Mouse (Mus musculus): Measurements from ENCODE around the gene 1500009C09Rik. TPM values are rescaled to one million over a fixed set of nuclear protein-coding genes. Genes with fewer than 3 reads are reported as not detected.
A peak's percentile ranks its signal among the peaks of the same experiment; 100 is the strongest.

The 1500009C09Rik gene
- polyA plus RNA-seq, 1 experiment, result not detected

- Histone ChIP-seq H3K27me3 (ENCODE audit: control insufficient read depth, insufficient read depth, insufficient read length) (peaks cover 12% of the 10 kb centered on the region), H3K4me2 (ENCODE audit: low read depth) (no peak overlapping the region), H3K4me3 (no peak overlapping the region), H3ac (ENCODE audit: control insufficient read depth, insufficient read length) (no peak overlapping the region), H3K36me3 (ENCODE audit: control insufficient read depth, insufficient read depth) (no peaks in the 10 kb centered on the region), H3K79me2 (ENCODE audit: control insufficient read depth, insufficient read depth) (no peaks in the 10 kb centered on the region)
- TF ChIP-seq POLR2AphosphoS2 (IDR thresholded peaks at IDR 0.05; ENCODE audit: insufficient read length, low read depth), result no peak
- TF ChIP-seq USF1 (IDR thresholded peaks at IDR 0.05; ENCODE audit: low read depth), result no peak
- TF ChIP-seq SRF (IDR thresholded peaks at IDR 0.05; ENCODE audit: control insufficient read depth, insufficient read length, low read depth), result no peak
- no peak for TF ChIP-seq MAX (IDR thresholded peaks at IDR 0.05; ENCODE audit: low read depth)
- no peak for TF ChIP-seq E2F4 (IDR thresholded peaks at IDR 0.05; ENCODE audit: insufficient read depth)
- no peak for TF ChIP-seq REST (IDR thresholded peaks at IDR 0.05; ENCODE audit: insufficient read depth, insufficient read length)
- no peak for TF ChIP-seq CEBPB (IDR thresholded peaks at IDR 0.05; ENCODE audit: insufficient read depth, poor library complexity, severe bottlenecking)
- TF ChIP-seq MYOG (IDR thresholded peaks at IDR 0.05; ENCODE audit: control insufficient read depth in 1 of 3, insufficient read depth in 1 of 3, insufficient read length in 2 of 3, low read depth in 2 of 3), result no peak
- TF ChIP-seq TCF12 (IDR thresholded peaks at IDR 0.05; ENCODE audit: insufficient read depth, poor library complexity, severe bottlenecking), result no peak
- no peak for TF ChIP-seq MYOD1 (IDR thresholded peaks at IDR 0.05; ENCODE audit: control insufficient read depth in 1 of 3, insufficient read length in 2 of 3, low read depth in 2 of 3)
- TF ChIP-seq TCF3 (IDR thresholded peaks at IDR 0.05; ENCODE audit: insufficient read length, low read depth), result no peak
- no peak for TF ChIP-seq POLR2A (IDR thresholded peaks at IDR 0.05; ENCODE audit: insufficient read length, low read depth)
These were observed 618 bp upstream of the 1500009C09Rik start for GRCm38 (mm10) chr15:82251579-82251978.

- TF ChIP-seq POLR2A (IDR thresholded peaks at IDR 0.05; ENCODE audit: insufficient read length, low read depth) (no peak), MAX (IDR thresholded peaks at IDR 0.05; ENCODE audit: low read depth) (no peak), USF1 (IDR thresholded peaks at IDR 0.05; ENCODE audit: low read depth) (no peak), MYOD1 (IDR thresholded peaks at IDR 0.05; ENCODE audit: control insufficient read depth in 1 of 3, insufficient read length in 2 of 3, low read depth in 2 of 3) (no peak), TCF3 (IDR thresholded peaks at IDR 0.05; ENCODE audit: insufficient read length, low read depth) (no peak), E2F4 (IDR thresholded peaks at IDR 0.05; ENCODE audit: insufficient read depth) (no peak), TCF12 (IDR thresholded peaks at IDR 0.05; ENCODE audit: insufficient read depth, poor library complexity, severe bottlenecking) (no peak), CEBPB (IDR thresholded peaks at IDR 0.05; ENCODE audit: insufficient read depth, poor library complexity, severe bottlenecking) (no peak), SRF (IDR thresholded peaks at IDR 0.05; ENCODE audit: control insufficient read depth, insufficient read length, low read depth) (no peak), POLR2AphosphoS2 (IDR thresholded peaks at IDR 0.05; ENCODE audit: insufficient read length, low read depth) (no peak), REST (IDR thresholded peaks at IDR 0.05; ENCODE audit: insufficient read depth, insufficient read length) (no peak), MYOG (IDR thresholded peaks at IDR 0.05; ENCODE audit: control insufficient read depth in 1 of 3, insufficient read depth in 1 of 3, insufficient read length in 2 of 3, low read depth in 2 of 3) (no peak)
- no peaks in the 10 kb centered on the region for H3K79me2 ChIP-seq (ENCODE audit: control insufficient read depth, insufficient read depth)
- no peak overlapping the region for H3ac ChIP-seq (ENCODE audit: control insufficient read depth, insufficient read length)
- no peak overlapping the region for H3K4me3 ChIP-seq
- no peaks in the 10 kb centered on the region for H3K36me3 ChIP-seq (ENCODE audit: control insufficient read depth, insufficient read depth)
- H3K27me3 ChIP-seq (ENCODE audit: control insufficient read depth, insufficient read depth, insufficient read length), result peaks cover 37% of the 10 kb centered on the region
- H3K4me2 ChIP-seq (ENCODE audit: low read depth), result no peak overlapping the region
These were observed 3.1 kb downstream of the 1500009C09Rik start for GRCm38 (mm10) chr15:82255248-82255647.

- no peaks in the 10 kb centered on the region for H3K36me3 ChIP-seq (ENCODE audit: control insufficient read depth, insufficient read depth)
- H3K27me3 ChIP-seq (ENCODE audit: control insufficient read depth, insufficient read depth, insufficient read length), result peaks cover 44% of the 10 kb centered on the region
- H3K79me2 ChIP-seq (ENCODE audit: control insufficient read depth, insufficient read depth), result no peaks in the 10 kb centered on the region
- H3ac ChIP-seq (ENCODE audit: control insufficient read depth, insufficient read length), result no peak overlapping the region
- no peak overlapping the region for H3K4me3 ChIP-seq
- TF ChIP-seq SRF (IDR thresholded peaks at IDR 0.05; ENCODE audit: control insufficient read depth, insufficient read length, low read depth) (no peak), POLR2AphosphoS2 (IDR thresholded peaks at IDR 0.05; ENCODE audit: insufficient read length, low read depth) (no peak), MYOD1 (IDR thresholded peaks at IDR 0.05; ENCODE audit: control insufficient read depth in 1 of 3, insufficient read length in 2 of 3, low read depth in 2 of 3) (peak in 2 of 3 experiments; percentile 29 to 59), E2F4 (IDR thresholded peaks at IDR 0.05; ENCODE audit: insufficient read depth) (no peak), MYOG (IDR thresholded peaks at IDR 0.05; ENCODE audit: control insufficient read depth in 1 of 3, insufficient read depth in 1 of 3, insufficient read length in 2 of 3, low read depth in 2 of 3) (peak in 2 of 3 experiments; percentile 66 to 79)
- H3K4me2 ChIP-seq (ENCODE audit: low read depth), result no peak overlapping the region
These were observed 3.8 kb downstream of the 1500009C09Rik start for GRCm38 (mm10) chr15:82255944-82256383.

- TF ChIP-seq MAX (IDR thresholded peaks at IDR 0.05; ENCODE audit: low read depth), result no peak
- no peak for TF ChIP-seq TCF12 (IDR thresholded peaks at IDR 0.05; ENCODE audit: insufficient read depth, poor library complexity, severe bottlenecking)
- no peak for TF ChIP-seq MYOG (IDR thresholded peaks at IDR 0.05; ENCODE audit: control insufficient read depth in 1 of 3, insufficient read depth in 1 of 3, insufficient read length in 2 of 3, low read depth in 2 of 3)
- no peak overlapping the region for H3K4me3 ChIP-seq
- H3K4me2 ChIP-seq (ENCODE audit: low read depth), result no peak overlapping the region
- no peak overlapping the region for H3ac ChIP-seq (ENCODE audit: control insufficient read depth, insufficient read length)
- H3K27me3 ChIP-seq (ENCODE audit: control insufficient read depth, insufficient read depth, insufficient read length), result peaks cover 57% of the 10 kb centered on the region
- no peaks in the 10 kb centered on the region for H3K36me3 ChIP-seq (ENCODE audit: control insufficient read depth, insufficient read depth)
- H3K79me2 ChIP-seq (ENCODE audit: control insufficient read depth, insufficient read depth), result no peaks in the 10 kb centered on the region
These were observed 7.3 kb downstream of the 1500009C09Rik start for GRCm38 (mm10) chr15:82259510-82259909.

- Histone ChIP-seq H3K79me2 (ENCODE audit: control insufficient read depth, insufficient read depth) (no peaks in the 10 kb centered on the region), H3K4me3 (no peak overlapping the region), H3K27me3 (ENCODE audit: control insufficient read depth, insufficient read depth, insufficient read length) (peaks cover 53% of the 10 kb centered on the region), H3K36me3 (ENCODE audit: control insufficient read depth, insufficient read depth) (no peaks in the 10 kb centered on the region), H3K4me2 (ENCODE audit: low read depth) (no peak overlapping the region), H3ac (ENCODE audit: control insufficient read depth, insufficient read length) (no peak overlapping the region)
- TF ChIP-seq TCF12 (IDR thresholded peaks at IDR 0.05; ENCODE audit: insufficient read depth, poor library complexity, severe bottlenecking), result no peak
- peak in 1 of 3 experiments; percentile 21 for TF ChIP-seq MYOG (IDR thresholded peaks at IDR 0.05; ENCODE audit: control insufficient read depth in 1 of 3, insufficient read depth in 1 of 3, insufficient read length in 2 of 3, low read depth in 2 of 3)
- TF ChIP-seq SRF (IDR thresholded peaks at IDR 0.05; ENCODE audit: control insufficient read depth, insufficient read length, low read depth), result no peak
- peak in 1 of 3 experiments; percentile 33 for TF ChIP-seq MYOD1 (IDR thresholded peaks at IDR 0.05; ENCODE audit: control insufficient read depth in 1 of 3, insufficient read length in 2 of 3, low read depth in 2 of 3)
- no peak for TF ChIP-seq REST (IDR thresholded peaks at IDR 0.05; ENCODE audit: insufficient read depth, insufficient read length)
- no peak for TF ChIP-seq POLR2A (IDR thresholded peaks at IDR 0.05; ENCODE audit: insufficient read length, low read depth)
- no peak for TF ChIP-seq MAX (IDR thresholded peaks at IDR 0.05; ENCODE audit: low read depth)
These were observed 14.2 kb downstream of the 1500009C09Rik start for GRCm38 (mm10) chr15:82266356-82266755.

All from myocyte (in vitro differentiated cells).